Mouse (Mus musculus) heart, adult 2 months (tissue): ENCODE results near the gene Ago3.

Experiments used
- CTCF ChIP-seq: fragments of 200-600 bp; IDR thresholded peaks from 2 replicates; pipeline ENCODE4 v1.8.1; 2022; ENCODE audit warnings: antibody characterized with exemption, mild to moderate bottlenecking, moderate library complexity
- EP300 ChIP-seq: fragments of 200-500 bp; IDR thresholded peaks from 2 replicates; pipeline ENCODE4 v1.6.1; 2011; ENCODE audit warnings: low read depth, low read length, control low read depth; ENCODE audit not compliant: insufficient read depth

GRCm38 (mm10) chr4:126438261-126438660 lies 8.9 kb upstream of the Ago3 start:
- no peak for TF ChIP-seq CTCF
- TF ChIP-seq EP300: no peak
